Mouse (Mus musculus): Measurements from ENCODE around the gene Dnah14.
A peak's percentile ranks its signal among the peaks of the same experiment; 100 is the strongest.

Dnah14 gene

DNA sequence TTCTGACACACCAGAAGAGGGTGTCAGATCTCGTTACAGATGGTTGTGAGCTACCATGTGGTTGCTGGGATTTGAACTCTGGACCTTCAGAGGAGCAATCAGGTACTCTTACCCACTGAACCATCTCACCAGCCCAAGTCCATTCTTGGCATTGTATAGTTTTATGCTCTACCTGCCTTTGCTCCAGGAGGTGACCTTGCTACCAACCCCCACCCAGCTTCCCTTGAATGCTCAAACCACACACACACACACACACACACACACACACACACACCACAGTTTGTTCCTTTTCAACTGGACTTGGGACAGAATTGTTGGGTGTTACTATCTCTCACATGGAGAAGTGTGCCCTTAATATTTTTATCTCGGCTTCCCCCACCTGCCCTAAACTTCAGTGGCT, 280.0 kb downstream of the Dnah14 start:
- no peak for DNase-seq

DNA sequence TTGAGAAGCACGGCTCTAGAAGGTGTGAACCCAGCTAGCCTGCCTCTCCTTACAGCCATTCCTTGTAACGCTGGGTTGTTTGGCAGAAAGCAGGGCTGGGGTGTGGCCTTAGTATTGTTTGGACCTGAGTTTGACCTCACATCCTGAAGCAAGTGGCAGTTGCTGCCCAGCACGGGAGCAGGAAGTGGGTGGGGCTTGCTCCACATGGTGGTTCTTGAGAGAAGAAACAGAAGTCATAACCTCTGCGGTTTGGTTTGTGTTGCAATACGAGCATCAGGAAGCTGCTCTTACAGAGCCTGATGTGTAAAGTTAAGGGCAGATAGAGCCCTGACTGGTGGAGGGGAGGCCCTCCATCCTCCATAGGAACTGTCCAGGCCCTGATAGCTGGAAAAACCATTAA, 284.3 kb downstream of the Dnah14 start:
- peak; percentile 95 to 97 for DNase-seq

DNA sequence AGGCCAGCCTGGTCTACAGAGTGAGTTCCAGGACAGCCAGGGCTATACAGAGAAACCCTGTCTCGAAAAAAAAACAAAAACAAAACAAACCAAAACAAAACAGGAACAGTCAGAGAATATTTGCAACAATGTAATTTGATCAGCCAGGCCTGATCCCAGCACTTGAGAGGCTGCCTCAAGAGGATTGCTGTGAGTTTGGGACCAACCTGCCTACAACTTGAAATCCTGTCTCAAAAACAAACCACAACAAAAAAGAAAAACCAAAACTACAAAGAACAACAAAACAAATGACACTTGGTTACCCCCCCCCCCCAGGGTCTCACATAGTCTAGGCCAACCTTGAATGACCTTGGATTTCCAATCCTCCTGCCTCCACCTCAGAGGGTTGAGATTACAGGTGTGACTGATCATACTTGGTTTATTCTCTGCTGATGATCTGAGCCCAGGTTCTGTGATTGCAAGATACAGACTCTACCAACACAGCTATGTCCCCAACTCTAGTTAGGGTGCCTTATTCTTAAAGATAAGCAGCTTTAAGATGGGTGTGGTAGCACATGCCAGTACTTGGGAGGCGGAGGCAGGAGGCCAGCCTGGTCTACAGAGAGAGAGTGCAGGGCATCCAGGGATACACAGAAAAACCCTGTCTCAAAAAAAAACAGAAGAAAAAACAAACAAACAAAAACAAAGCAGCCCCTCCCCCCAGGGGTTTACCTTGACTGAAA, 285.0 kb downstream of the Dnah14 start:
- no peak for DNase-seq

DNA sequence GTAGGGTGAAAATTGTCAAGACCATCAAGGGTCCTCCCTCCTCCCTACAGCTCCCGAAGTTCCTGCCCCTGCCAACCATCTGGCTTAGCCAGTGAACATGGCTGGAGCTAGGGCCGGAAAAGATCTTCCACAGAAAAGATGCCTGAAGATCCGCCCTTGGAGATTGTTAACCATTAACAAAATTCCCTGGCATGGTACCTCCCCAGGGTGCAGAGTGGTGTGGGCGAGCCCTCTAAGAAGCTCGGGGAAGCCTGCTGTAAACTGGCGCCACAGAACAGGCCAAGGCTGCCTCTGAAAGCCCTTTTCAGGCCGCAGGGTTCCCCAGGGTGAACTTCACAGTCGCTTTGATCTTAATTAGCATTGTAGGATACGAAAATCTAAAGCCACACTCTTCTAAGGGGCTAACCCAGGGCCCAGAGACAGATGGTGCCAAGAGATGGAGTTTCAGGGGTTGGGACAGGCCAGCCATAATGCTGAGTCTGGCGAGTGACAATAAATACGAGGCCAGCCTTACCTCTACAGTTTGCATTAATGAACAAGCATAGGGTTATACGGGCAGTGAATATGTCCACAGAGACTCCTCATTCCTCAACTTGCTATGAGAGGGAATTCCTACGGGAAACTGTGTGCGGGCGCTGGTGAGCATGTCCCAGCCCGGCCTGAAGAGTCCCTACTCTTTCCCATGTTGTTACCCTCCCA, 286.5 kb downstream of the Dnah14 start:
- DNase-seq = no peak

DNA sequence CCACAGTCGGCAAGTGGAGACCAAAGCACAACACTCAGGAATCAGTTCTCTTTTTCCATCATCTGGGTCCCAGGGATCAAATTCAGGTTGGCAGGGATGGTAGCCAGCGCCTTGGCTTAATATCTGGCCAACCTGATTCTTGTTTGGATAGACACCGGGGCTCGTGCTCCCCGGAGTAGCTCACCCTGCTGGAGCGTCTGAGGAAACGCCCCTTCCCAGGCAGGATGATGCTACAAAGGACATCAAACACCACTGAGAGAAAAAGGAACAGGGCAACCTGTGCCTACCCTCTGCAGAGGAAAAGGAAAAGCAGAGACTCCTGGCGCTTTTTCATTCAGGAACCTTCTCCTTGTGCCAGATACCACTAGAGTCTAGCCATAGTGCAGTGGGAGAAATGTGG, 287.1 kb downstream of the Dnah14 start:
- DNase-seq = no peak

Data from lung, adult 18-20 months (tissue).